Mouse (Mus musculus): Measurements from ENCODE around the gene Flvcr1. TPM values are rescaled to one million over a fixed set of nuclear protein-coding genes. Genes with fewer than 3 reads are reported as not detected.

Flvcr1 gene
- polyA plus RNA-seq, 1 experiment, result 17.0 TPM

- H3K4me3 ChIP-seq (ENCODE audit: insufficient read depth, low read length), result no peak overlapping the region
- no peak overlapping the region for H3K27ac ChIP-seq (ENCODE audit: insufficient read depth, low read length)
- TF ChIP-seq POLR2A (IDR thresholded peaks at IDR 0.05; ENCODE audit: extremely low read depth, insufficient read depth, low read length) (no peak), CTCF (IDR thresholded peaks at IDR 0.05; ENCODE audit: extremely low read depth, insufficient read depth, low read length) (no peak)
- H3K4me1 ChIP-seq (ENCODE audit: control insufficient read depth, insufficient read depth, low read length), result peaks cover 2% of the 10 kb centered on the region; the same call in 1 of the 2 replicates
Measured at GRCm38 (mm10) chr1:191064535-191064934, 38.6 kb upstream of the Flvcr1 start.

GRCm38 (mm10) chr1:191063700-191064099 is 37.7 kb upstream of the Flvcr1 start:
- H3K4me3 ChIP-seq (ENCODE audit: insufficient read depth, low read length), result no peak overlapping the region; the same call in 1 of the 2 replicates
- no peak overlapping the region for H3K27ac ChIP-seq (ENCODE audit: insufficient read depth, low read length)
- peaks cover 2% of the 10 kb centered on the region; the same call in 1 of the 2 replicates for H3K4me1 ChIP-seq (ENCODE audit: control insufficient read depth, insufficient read depth, low read length)
- no peak for TF ChIP-seq POLR2A (IDR thresholded peaks at IDR 0.05; ENCODE audit: extremely low read depth, insufficient read depth, low read length)
- no peak for TF ChIP-seq CTCF (IDR thresholded peaks at IDR 0.05; ENCODE audit: extremely low read depth, insufficient read depth, low read length)

GRCm38 (mm10) chr1:191062781-191063485 is 37.0 kb upstream of the Flvcr1 start, which contains the start of the genes Tatdn3 and Nsl1:
Gene Tatdn3, minus strand, starts transcription at chr1:191062932.
Gene Nsl1, plus strand, starts transcription at chr1:191063012.
- peak within 1 kb of the TSS; percentile 51; the same call in 1 of the 2 replicates for H3K27ac ChIP-seq (ENCODE audit: insufficient read depth, low read length)
- H3K4me3 ChIP-seq (ENCODE audit: insufficient read depth, low read length), result peak within 1 kb of the TSS; percentile 67
- TF ChIP-seq POLR2A (IDR thresholded peaks at IDR 0.05; ENCODE audit: extremely low read depth, insufficient read depth, low read length) (peak; percentile 77), CTCF (IDR thresholded peaks at IDR 0.05; ENCODE audit: extremely low read depth, insufficient read depth, low read length) (no peak)
- peaks cover 2% of the 10 kb centered on the region; the same call in 1 of the 2 replicates for H3K4me1 ChIP-seq (ENCODE audit: control insufficient read depth, insufficient read depth, low read length)

GRCm38 (mm10) chr1:191062241-191062780 is 36.4 kb upstream of the Flvcr1 start:
- peak overlapping the region; percentile 67 for H3K4me3 ChIP-seq (ENCODE audit: insufficient read depth, low read length)
- H3K4me1 ChIP-seq (ENCODE audit: control insufficient read depth, insufficient read depth, low read length), result peaks cover 2% of the 10 kb centered on the region; the same call in 1 of the 2 replicates
- H3K27ac ChIP-seq (ENCODE audit: insufficient read depth, low read length), result peak overlapping the region; percentile 51; the same call in 1 of the 2 replicates
- TF ChIP-seq POLR2A (IDR thresholded peaks at IDR 0.05; ENCODE audit: extremely low read depth, insufficient read depth, low read length) (no peak), CTCF (IDR thresholded peaks at IDR 0.05; ENCODE audit: extremely low read depth, insufficient read depth, low read length) (no peak)

GRCm38 (mm10) chr1:191057461-191057860 is 31.5 kb upstream of the Flvcr1 start:
- Histone ChIP-seq H3K27ac (ENCODE audit: insufficient read depth, low read length) (no peak overlapping the region), H3K4me3 (ENCODE audit: insufficient read depth, low read length) (no peak overlapping the region), H3K4me1 (ENCODE audit: control insufficient read depth, insufficient read depth, low read length) (peaks cover 2% of the 10 kb centered on the region; the same call in 1 of the 2 replicates)
- TF ChIP-seq POLR2A (IDR thresholded peaks at IDR 0.05; ENCODE audit: extremely low read depth, insufficient read depth, low read length), result no peak
- TF ChIP-seq CTCF (IDR thresholded peaks at IDR 0.05; ENCODE audit: extremely low read depth, insufficient read depth, low read length), result no peak

- TF ChIP-seq POLR2A (IDR thresholded peaks at IDR 0.05; ENCODE audit: extremely low read depth, insufficient read depth, low read length), result no peak
- Histone ChIP-seq H3K27ac (ENCODE audit: insufficient read depth, low read length) (no peak overlapping the region), H3K4me3 (ENCODE audit: insufficient read depth, low read length) (no peak overlapping the region), H3K4me1 (ENCODE audit: control insufficient read depth, insufficient read depth, low read length) (no peaks in the 10 kb centered on the region)
Measured at GRCm38 (mm10) chr1:191055533-191055873, 29.5 kb upstream of the Flvcr1 start.

- TF ChIP-seq POLR2A (IDR thresholded peaks at IDR 0.05; ENCODE audit: extremely low read depth, insufficient read depth, low read length) (no peak), CTCF (IDR thresholded peaks at IDR 0.05; ENCODE audit: extremely low read depth, insufficient read depth, low read length) (no peak)
- Histone ChIP-seq H3K4me1 (ENCODE audit: control insufficient read depth, insufficient read depth, low read length) (no peaks in the 10 kb centered on the region), H3K4me3 (ENCODE audit: insufficient read depth, low read length) (no peak overlapping the region), H3K27ac (ENCODE audit: insufficient read depth, low read length) (no peak overlapping the region)
Measured at GRCm38 (mm10) chr1:191054870-191055532, 29.0 kb upstream of the Flvcr1 start.

GRCm38 (mm10) chr1:191053555-191053954 is 27.6 kb upstream of the Flvcr1 start:
- TF ChIP-seq CTCF (IDR thresholded peaks at IDR 0.05; ENCODE audit: extremely low read depth, insufficient read depth, low read length), result no peak
- no peak for TF ChIP-seq POLR2A (IDR thresholded peaks at IDR 0.05; ENCODE audit: extremely low read depth, insufficient read depth, low read length)
- Histone ChIP-seq H3K4me1 (ENCODE audit: control insufficient read depth, insufficient read depth, low read length) (no peaks in the 10 kb centered on the region), H3K27ac (ENCODE audit: insufficient read depth, low read length) (no peak overlapping the region), H3K4me3 (ENCODE audit: insufficient read depth, low read length) (no peak overlapping the region)

- TF ChIP-seq CTCF (IDR thresholded peaks at IDR 0.05; ENCODE audit: extremely low read depth, insufficient read depth, low read length) (no peak), POLR2A (IDR thresholded peaks at IDR 0.05; ENCODE audit: extremely low read depth, insufficient read depth, low read length) (no peak)
- Histone ChIP-seq H3K4me3 (ENCODE audit: insufficient read depth, low read length) (no peak overlapping the region), H3K4me1 (ENCODE audit: control insufficient read depth, insufficient read depth, low read length) (no peaks in the 10 kb centered on the region), H3K27ac (ENCODE audit: insufficient read depth, low read length) (no peak overlapping the region)
Measured at GRCm38 (mm10) chr1:191046231-191046824, 20.4 kb upstream of the Flvcr1 start.
